Mouse (Mus musculus) WW6 (cell line): Measurements from ENCODE around the gene Flywch2.

ENCODE experiments used
- DNase-seq: peaks from one replicate; pipeline ENCODE4 v3.0.0-alpha.2; 2013; ENCODE audit warnings: low read depth, low spot score

The Flywch2 gene

GRCm38 (mm10) chr17:23748631-23749391 is 37.1 kb downstream of the Flywch2 start:
- no peak for DNase-seq

- no peak for DNase-seq
These were observed 37.9 kb downstream of the Flywch2 start for GRCm38 (mm10) chr17:23748026-23748425.

DNA sequence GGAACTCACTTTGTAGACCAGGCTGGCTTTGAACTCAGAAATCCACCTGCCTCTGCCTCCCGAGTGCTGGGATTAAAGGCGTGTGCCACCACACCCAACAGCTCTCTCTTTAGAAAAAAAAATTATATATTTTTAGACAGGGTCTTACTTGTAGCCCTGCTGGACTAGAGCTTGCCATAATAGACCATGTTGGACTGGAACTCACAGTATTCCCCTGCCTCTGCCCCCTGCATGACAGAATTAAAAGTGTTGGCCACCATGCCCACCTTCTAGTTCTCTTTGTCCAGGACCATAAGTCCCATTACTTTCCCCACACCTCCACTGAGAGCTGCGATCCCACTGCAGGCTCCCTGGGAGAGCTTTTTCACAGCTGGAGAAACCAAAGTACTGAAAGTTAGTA is 38.4 kb downstream of the Flywch2 start:
- no peak for DNase-seq

- DNase-seq = no peak
These were observed 39.1 kb downstream of the Flywch2 start for GRCm38 (mm10) chr17:23746767-23747166.

DNA sequence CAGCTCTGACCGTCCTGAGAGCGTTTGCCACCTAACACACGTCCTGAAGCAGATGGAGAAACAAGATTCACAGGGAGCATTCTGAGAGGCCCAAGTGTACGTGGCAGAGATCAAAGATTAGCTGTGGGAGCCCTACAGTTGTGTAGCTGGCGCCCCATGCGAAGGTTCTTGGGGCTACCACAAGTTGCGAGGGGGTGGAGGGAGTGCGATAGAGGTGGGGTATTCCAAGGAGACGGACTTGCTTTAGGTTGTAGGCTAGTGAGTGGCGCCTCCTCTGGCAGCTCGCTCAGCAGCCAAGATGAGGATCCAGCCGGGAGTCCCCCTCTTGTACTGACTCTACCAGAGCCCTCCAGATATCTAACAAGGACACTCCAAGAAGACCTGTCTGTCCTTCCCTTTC is 39.6 kb downstream of the Flywch2 start:
- DNase-seq = no peak

DNA sequence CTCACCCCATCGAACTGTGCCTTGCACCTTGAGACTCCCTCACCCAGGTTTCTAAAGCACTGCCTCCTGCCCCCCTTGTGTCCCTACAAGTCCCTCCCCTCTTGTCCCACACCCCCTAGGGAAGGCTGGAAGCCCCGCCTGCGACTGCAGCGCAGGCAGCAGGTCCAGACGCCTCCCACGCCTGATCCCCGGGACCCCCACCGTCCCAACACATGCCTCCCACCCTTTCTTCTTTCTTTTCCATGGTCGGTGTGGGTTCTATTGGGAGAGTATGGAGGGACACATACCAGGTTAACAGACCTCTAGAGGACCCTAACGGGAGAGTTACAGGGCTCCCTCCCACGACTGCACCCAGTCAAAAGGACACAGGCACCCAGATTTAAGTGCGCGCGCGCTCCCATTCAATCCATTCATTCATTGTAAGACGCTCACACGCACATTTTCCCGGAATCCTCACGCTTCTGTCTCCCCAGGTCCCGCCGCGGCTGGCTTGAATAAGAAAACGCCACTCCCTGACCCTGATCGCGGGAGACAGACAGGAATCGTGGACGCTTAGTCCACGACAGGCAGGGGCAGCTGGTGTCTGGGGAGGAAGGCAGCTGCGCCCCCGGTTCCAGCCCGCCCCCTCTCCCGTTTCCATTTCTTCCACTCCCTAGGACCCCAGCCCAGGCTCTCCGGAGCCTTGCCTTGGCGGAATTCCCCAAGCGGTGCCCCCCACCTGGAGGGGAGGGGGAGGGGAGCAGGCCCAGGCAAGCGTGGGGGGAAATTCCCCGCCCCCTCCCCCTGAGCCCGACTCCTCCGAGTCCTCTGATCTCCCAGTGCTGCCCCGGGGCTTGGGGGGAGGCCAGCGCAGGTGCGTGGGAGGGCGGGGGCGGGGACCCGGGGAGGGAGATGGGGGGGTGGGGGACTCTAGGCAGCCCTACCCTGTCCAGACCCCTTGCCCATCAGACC is 40.3 kb downstream of the Flywch2 start, which contains the start of gene Kremen2:
Gene Kremen2 (minus strand): TSS at position 533 of the 951 bp plus-strand sequence.
- no peak for DNase-seq

- no peak for DNase-seq
These were observed 41.2 kb downstream of the Flywch2 start for GRCm38 (mm10) chr17:23744651-23745050.

DNA sequence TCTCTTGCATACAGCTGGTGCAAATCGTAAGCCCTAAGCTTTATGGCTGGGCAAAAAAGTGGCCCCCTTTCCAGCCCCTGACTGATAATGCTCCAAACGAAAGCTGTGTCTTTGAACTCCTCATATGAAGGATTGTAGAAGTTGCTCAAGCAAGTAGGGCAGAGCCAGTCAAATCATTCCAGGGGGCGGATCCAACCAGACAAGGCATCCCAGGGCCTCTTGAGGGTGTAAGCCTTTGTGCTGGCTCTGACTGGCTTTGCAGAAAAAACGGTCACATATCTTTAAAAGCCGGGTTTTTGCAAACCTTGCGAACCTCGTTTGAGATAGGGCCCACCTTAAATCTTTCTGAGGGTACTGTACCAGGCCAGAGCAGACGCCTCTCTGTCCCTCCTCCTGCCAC is 41.8 kb downstream of the Flywch2 start:
- DNase-seq = no peak

DNA sequence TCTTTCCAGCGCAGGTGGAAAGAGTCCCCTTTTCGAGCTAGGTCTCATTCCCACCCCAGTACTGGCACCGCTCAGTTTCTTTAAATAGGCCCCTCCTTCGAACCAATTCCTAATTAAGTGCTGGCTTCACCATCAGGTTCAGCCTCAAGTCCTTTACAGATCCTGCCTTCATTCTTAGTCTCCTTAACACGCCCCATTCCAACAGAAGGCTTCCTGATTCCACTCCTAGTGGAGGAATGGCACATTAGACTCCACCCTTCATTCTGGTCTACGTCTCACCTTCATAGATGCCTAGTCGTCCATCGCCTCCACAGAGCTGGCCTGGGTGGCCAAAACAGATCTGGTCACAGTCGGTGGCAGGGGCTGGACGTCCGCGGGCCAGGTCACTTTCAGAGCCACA is 42.9 kb downstream of the Flywch2 start:
- no peak for DNase-seq

GRCm38 (mm10) chr17:23742210-23742793 is 43.6 kb downstream of the Flywch2 start:
- DNase-seq = no peak

- no peak for DNase-seq
These were observed 44.3 kb downstream of the Flywch2 start for GRCm38 (mm10) chr17:23741359-23742209.

GRCm38 (mm10) chr17:23740598-23741021 is 45.3 kb downstream of the Flywch2 start, which contains the start of gene Paqr4:
TSS of gene Paqr4 (minus strand) at chr17:23740867.
- no peak for DNase-seq

GRCm38 (mm10) chr17:23740136-23740584 is 45.7 kb downstream of the Flywch2 start:
- DNase-seq = no peak

DNA sequence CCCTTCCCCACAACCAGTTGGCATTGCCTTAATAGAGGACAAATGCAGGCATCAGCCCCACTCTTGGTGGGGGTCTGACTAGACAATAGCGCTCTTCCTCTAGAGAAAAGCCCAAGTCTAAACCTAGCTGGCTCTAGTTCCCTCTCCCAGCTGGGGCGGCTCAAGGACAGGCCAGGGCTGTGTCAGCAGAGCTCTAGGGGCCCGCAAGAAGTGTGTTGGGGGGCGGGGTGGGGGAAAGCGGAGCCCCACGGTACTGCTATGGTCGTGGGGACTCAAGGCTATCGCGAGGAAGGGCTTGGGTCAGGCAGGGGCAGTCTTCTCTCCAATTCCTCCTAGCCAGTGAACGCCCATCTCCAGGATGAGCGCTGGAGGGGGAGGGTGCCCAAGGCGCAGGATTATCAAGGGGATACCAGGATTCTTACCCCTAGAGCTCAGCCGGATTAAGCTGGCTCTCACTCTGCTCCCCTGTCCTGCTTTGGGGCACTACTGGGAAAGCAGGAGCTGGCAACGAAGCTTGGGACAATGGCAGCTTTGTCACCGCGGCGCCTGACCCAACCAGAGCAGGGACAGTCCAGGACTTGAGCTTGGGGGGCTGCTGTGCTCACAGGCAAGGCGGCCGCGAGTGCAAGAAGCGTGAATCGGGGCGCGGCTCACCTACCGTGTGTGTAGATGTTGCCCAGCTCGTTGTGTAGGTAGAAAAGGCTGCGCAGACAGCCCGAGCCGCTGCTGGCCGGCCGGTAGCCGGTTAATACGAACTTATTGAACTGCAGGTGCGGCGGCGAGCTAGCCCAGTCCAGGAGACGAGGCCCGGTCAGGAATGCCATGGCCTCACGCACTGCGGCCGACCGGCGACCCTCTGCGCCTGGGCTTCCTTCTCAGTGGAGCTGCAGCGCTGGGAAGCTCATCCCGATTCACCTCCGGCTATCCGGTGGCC is 46.4 kb downstream of the Flywch2 start:
- DNase-seq = no peak

GRCm38 (mm10) chr17:23738836-23739201 is 47.1 kb downstream of the Flywch2 start:
- no peak for DNase-seq

DNA sequence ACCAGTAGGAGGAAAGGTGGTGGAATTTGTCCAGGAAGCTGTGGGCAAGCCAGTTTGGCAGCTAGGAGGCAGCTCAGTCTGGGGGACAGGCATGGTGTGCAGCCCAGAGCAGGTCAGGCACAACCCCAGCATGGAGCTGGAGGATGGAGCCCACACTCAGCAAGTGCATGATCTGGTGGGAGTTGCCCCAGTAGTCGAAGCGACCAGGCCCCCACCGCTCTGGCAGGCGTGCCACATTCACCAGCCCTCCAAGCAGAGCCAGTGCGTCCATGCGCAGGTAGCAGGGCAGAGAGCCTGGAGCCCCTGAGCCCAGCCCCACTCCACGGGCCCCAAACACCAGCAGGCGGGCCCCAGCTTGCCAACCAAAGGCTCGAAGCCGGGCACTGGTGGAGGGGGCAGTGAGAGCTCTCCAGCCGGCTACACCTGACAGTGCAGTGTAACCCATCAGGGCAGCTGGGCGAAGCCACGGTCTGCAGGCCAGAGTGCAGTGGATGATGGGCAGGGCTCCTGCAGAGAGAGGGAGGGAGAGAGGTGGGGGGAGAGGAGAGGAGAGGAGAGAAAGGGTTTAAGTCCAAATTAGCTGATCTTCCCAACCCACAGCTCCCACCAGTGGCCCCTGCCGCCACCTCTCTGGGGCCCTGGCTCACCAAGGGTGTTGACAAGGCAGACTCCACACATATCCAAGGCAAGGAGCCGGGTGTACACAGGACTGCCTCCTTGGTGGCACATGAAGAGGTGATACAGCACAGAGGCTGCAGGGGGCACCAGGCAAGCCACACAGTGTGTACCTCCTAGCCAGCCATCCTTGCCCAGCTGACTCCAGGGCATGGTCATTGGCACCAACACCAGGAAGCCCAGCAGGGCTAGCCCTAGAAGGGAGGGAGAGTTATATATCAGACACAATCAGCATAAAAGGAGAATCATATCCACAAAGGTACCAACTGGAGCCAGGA is 48.1 kb downstream of the Flywch2 start:
- no peak for DNase-seq

- no peak for DNase-seq
These were observed 51.5 kb downstream of the Flywch2 start for GRCm38 (mm10) chr17:23734341-23734740.

- DNase-seq = no peak
These were observed 55.4 kb downstream of the Flywch2 start for GRCm38 (mm10) chr17:23730441-23730840.
